Comparison of ENCODE assay signal across 18 mouse cellular contexts in genomic region chr8:56450982-56451381, GRCm38 (mm10).
DNase-seq lines count a peak whose midpoint lies in the region; ATAC-seq lines count a peak whose summit lies in the region.
"Had no signal": no experiment of that assay in that cellular context is flagged by ENCODE, and none has a peak within 500 bp of the region (broad histone marks: within the 10 kb centered on the region; RNA-seq: fewer than 3 reads in every experiment).

No protein-coding gene starts in this region.

- no peak for DNase-seq in adrenal gland, postnatal 14 days
- DNase-seq: adrenal gland, adult 2 months; adrenal gland, postnatal 10 days; adrenal gland, postnatal 36 days; cerebellum, adult 11-12 months; cerebellum, adult 2 months; cerebellum, adult 9-10 months; cerebellum, postnatal 10 days; cerebellum, postnatal 25 days; forebrain, postnatal 0 days had no signal

- 79% methylated on average over 3 of the region's 3 CpGs for WGBS in intestine, embryonic 16.5 days
- WGBS in intestine, embryonic 15.5 days, result 71% methylated on average over 3 of the region's 3 CpGs
- 63% methylated on average over 3 of the region's 3 CpGs for WGBS in stomach, embryonic 15.5 days
- WGBS in stomach, embryonic 16.5 days, result 64% methylated on average over 3 of the region's 3 CpGs

- H3K4me2 ChIP-seq in intestine, embryonic 16.5 days (ENCODE audit: low read depth, low read length), result no peak overlapping the region
- no peak overlapping the region for H3K4me2 ChIP-seq in intestine, embryonic 15.5 days (replicated peaks)
- H3K4me2 ChIP-seq in stomach, embryonic 15.5 days, result no peak overlapping the region
- H3K4me2 ChIP-seq in stomach, embryonic 16.5 days (ENCODE audit: low read depth, low read length), result no peak overlapping the region
- H3K4me2 ChIP-seq: embryonic facial prominence, embryonic 12.5 days; forebrain, embryonic 13.5 days; forebrain, embryonic 15.5 days had no signal

- no peak overlapping the region; the same call in 1 of the 2 replicates for H3K27ac ChIP-seq in intestine, embryonic 16.5 days (ENCODE audit: low read length)
- H3K27ac ChIP-seq in intestine, embryonic 15.5 days, result no peak overlapping the region
- peak overlapping the region; percentile 16; the same call in 1 of the 2 replicates for H3K27ac ChIP-seq in stomach, embryonic 15.5 days
- H3K27ac ChIP-seq in stomach, embryonic 16.5 days (ENCODE audit: low read length), result peak overlapping the region; percentile 64
- H3K27ac ChIP-seq: embryonic facial prominence, embryonic 10.5 days; embryonic facial prominence, embryonic 12.5 days; forebrain, embryonic 13.5 days; forebrain, embryonic 15.5 days had no signal

- no peaks in the 10 kb centered on the region for H3K4me1 ChIP-seq in intestine, embryonic 16.5 days (ENCODE audit: control insufficient read depth, insufficient read depth, low read length)
- H3K4me1 ChIP-seq in intestine, embryonic 15.5 days (replicated peaks), result no peaks in the 10 kb centered on the region
- no peaks in the 10 kb centered on the region for H3K4me1 ChIP-seq in stomach, embryonic 15.5 days
- H3K4me1 ChIP-seq in stomach, embryonic 16.5 days (ENCODE audit: control insufficient read depth, insufficient read depth, low read length), result no peaks in the 10 kb centered on the region
- H3K4me1 ChIP-seq: embryonic facial prominence, embryonic 10.5 days; embryonic facial prominence, embryonic 12.5 days; forebrain, embryonic 13.5 days; forebrain, embryonic 15.5 days had no signal

- ATAC-seq in intestine, embryonic 16.5 days, result 0 out of 2 replicates have a peak, but pooled peaks have one; percentile 50
- no peak for ATAC-seq in intestine, embryonic 15.5 days
- ATAC-seq in stomach, embryonic 15.5 days (ENCODE audit: insufficient read depth, low FRiP score, low read depth), result no peak
- ATAC-seq in stomach, embryonic 16.5 days (ENCODE audit: insufficient read depth, low FRiP score), result peak; percentile 60; the same call in 1 of the 2 replicates
- ATAC-seq: forebrain, embryonic 13.5 days; forebrain, embryonic 15.5 days; forebrain, postnatal 0 days had no signal

- no peak overlapping the region for H3K9ac ChIP-seq in intestine, embryonic 16.5 days (ENCODE audit: low read depth, low read length)
- H3K9ac ChIP-seq in intestine, embryonic 15.5 days, result no peak overlapping the region
- H3K9ac ChIP-seq in stomach, embryonic 15.5 days, result no peak overlapping the region
- no peak overlapping the region for H3K9ac ChIP-seq in stomach, embryonic 16.5 days (ENCODE audit: low read length)
- H3K9ac ChIP-seq: embryonic facial prominence, embryonic 12.5 days; forebrain, embryonic 13.5 days; forebrain, embryonic 15.5 days; forebrain, postnatal 0 days had no signal

- H3K36me3 ChIP-seq in intestine, embryonic 16.5 days (ENCODE audit: control insufficient read depth, insufficient read depth, low read length), result no peaks in the 10 kb centered on the region
- H3K36me3 ChIP-seq in intestine, embryonic 15.5 days, result no peaks in the 10 kb centered on the region
- H3K36me3 ChIP-seq in stomach, embryonic 15.5 days, result no peaks in the 10 kb centered on the region
- no peaks in the 10 kb centered on the region for H3K36me3 ChIP-seq in stomach, embryonic 16.5 days (ENCODE audit: control insufficient read depth, insufficient read depth, low read length)
- H3K36me3 ChIP-seq: embryonic facial prominence, embryonic 10.5 days; embryonic facial prominence, embryonic 12.5 days; forebrain, embryonic 15.5 days had no signal

- H3K4me3 ChIP-seq in intestine, embryonic 16.5 days (ENCODE audit: low read length), result no peak overlapping the region
- no peak overlapping the region for H3K4me3 ChIP-seq in intestine, embryonic 15.5 days (replicated peaks)
- H3K4me3 ChIP-seq in stomach, embryonic 15.5 days (replicated peaks), result no peak overlapping the region
- no peak overlapping the region for H3K4me3 ChIP-seq in stomach, embryonic 16.5 days (replicated peaks; ENCODE audit: low read length)
- H3K4me3 ChIP-seq: embryonic facial prominence, embryonic 10.5 days; embryonic facial prominence, embryonic 12.5 days; forebrain, embryonic 13.5 days; forebrain, embryonic 15.5 days had no signal

- H3K27me3 ChIP-seq in intestine, embryonic 16.5 days (replicated peaks; ENCODE audit: control insufficient read depth, insufficient read depth, low read length), result no peaks in the 10 kb centered on the region
- no peaks in the 10 kb centered on the region for H3K27me3 ChIP-seq in intestine, embryonic 15.5 days (replicated peaks)
- no peaks in the 10 kb centered on the region for H3K27me3 ChIP-seq in stomach, embryonic 15.5 days (replicated peaks)
- H3K27me3 ChIP-seq in stomach, embryonic 16.5 days (ENCODE audit: control insufficient read depth, insufficient read depth, low read length), result no peaks in the 10 kb centered on the region
- H3K27me3 ChIP-seq: embryonic facial prominence, embryonic 12.5 days; forebrain, embryonic 13.5 days; forebrain, embryonic 15.5 days had no signal

- H3K9me3 ChIP-seq in intestine, embryonic 16.5 days (ENCODE audit: control insufficient read depth, low read length), result no peaks in the 10 kb centered on the region
- H3K9me3 ChIP-seq in intestine, embryonic 15.5 days, result no peaks in the 10 kb centered on the region
- H3K9me3 ChIP-seq in stomach, embryonic 15.5 days, result no peaks in the 10 kb centered on the region
- no peaks in the 10 kb centered on the region for H3K9me3 ChIP-seq in stomach, embryonic 16.5 days (replicated peaks; ENCODE audit: control insufficient read depth, low read length)
- H3K9me3 ChIP-seq: embryonic facial prominence, embryonic 10.5 days; embryonic facial prominence, embryonic 12.5 days; forebrain, embryonic 13.5 days; forebrain, embryonic 15.5 days had no signal

Comparison
In these comparisons a context has a peak if more than half of its experiments do, and no peak if none do; other contexts are left out.
1. ATAC-seq: peak in intestine, embryonic 16.5 days (single experiment) and stomach, embryonic 16.5 days (single experiment); none in intestine, embryonic 15.5 days (single experiment) and stomach, embryonic 15.5 days (single experiment).
2. H3K27ac ChIP-seq: peak in stomach, embryonic 15.5 days (single experiment) and stomach, embryonic 16.5 days (single experiment); none in intestine, embryonic 16.5 days (single experiment) and intestine, embryonic 15.5 days (single experiment).